Mouse (Mus musculus) c-Kit-positive CD71-positive TER-119-positive erythroid progenitor cells, embryonic 14.5 days (primary cell): ENCODE measurements at regions not wholly inside any gene's neighbourhood (a gene's known extent, or its start where the extent isn't known, plus 50 kb on each side); places are given as distances from the start of the nearest gene placed in this dataset.

Experiments used
- DNase-seq: peaks from one replicate; pipeline ENCODE4 v3.0.0-alpha.2; 2013; ENCODE audit warnings: low spot score

DNA sequence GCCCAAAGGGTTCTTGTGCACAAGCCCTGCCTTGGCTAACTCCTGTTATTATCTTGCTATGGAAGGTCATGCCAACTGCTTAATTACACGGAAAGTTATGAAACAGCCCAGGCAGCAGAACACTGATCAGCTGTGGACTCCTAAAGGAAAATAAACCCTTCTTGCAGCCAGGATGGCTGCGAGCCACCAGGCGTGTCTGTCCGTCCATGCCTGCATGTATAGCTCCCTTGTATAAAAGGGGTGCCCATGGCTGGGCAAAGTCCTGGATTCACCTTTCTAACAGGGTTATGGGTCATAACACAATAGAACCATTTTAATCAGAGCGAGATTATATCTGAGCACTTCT is 169.9 kb upstream of the Map3k1 start:
- no peak for DNase-seq

DNA sequence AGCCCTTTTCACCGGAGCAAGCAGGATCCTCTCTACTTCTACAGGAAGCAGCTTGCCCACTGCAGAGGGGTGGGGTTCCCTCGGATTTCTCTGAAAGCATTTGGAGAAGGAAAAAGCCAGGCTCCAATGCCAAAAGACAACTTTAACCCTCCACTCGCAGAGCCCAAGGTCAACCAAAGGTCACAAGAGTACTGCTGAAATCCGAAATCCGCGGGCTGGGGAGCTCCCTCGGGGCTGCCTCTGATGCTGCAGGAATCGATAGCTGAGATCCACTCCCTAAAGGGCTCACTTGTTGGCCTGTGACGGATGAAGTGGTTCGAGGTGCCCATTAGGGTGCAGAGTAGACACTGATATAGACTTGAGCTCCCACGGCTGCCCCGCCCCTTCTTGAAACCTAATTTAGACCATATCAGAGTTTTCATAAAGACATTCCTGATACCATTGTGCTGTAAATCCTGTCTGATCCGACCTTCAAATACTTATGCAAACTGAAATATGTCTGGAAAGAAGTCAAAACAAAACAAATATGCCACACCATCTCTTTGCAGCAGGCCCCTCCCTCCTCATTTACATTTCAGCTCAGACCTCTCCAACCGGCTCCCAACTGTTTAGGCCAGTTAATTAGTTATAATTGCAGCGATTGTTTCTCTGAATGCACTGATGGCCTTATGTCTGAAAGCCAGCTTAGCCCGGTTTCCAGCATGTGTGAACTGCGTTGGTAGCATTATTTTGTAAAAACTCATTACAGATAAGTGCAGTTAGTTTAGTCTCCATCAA is 170.8 kb upstream of the Map3k1 start:
- no peak for DNase-seq

DNA sequence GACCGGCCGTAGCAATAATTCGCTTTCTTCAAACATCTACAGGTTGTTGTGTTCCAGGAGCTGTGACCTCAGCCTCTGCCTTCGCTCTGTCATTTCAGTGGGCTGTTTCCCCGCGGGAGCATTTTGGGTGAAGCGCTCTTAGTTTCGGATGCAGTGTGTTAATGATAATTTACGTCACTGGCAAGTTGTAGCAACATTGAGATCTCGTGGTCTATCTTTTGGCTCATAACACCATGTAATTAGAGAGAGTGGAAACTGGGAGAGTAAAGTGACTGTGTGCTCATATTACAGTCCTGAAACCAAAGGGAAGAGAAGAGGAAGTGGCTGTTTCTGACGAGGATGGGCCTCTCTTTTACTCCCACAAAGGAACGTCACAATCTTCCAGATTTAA is 171.4 kb upstream of the Map3k1 start:
- no peak for DNase-seq

DNA sequence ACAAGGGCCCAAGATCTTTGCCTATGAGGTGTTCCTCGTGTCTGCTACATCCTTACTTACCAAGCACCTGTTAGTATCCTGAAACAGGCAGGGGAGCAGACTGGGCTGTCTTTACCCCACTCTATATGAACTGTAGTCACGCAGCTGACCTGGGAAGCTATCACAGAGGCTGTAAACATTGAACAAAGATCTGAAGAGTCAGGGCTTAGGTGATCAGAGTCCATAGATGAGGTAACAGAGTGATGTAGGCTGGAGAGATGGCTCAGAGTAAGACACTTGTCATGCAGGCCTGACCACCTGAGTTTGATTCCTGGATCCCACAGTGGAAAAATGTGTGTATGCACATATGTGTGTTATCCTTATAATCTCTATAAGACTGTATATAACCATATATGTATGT is 172.3 kb upstream of the Map3k1 start:
- no peak for DNase-seq

DNA sequence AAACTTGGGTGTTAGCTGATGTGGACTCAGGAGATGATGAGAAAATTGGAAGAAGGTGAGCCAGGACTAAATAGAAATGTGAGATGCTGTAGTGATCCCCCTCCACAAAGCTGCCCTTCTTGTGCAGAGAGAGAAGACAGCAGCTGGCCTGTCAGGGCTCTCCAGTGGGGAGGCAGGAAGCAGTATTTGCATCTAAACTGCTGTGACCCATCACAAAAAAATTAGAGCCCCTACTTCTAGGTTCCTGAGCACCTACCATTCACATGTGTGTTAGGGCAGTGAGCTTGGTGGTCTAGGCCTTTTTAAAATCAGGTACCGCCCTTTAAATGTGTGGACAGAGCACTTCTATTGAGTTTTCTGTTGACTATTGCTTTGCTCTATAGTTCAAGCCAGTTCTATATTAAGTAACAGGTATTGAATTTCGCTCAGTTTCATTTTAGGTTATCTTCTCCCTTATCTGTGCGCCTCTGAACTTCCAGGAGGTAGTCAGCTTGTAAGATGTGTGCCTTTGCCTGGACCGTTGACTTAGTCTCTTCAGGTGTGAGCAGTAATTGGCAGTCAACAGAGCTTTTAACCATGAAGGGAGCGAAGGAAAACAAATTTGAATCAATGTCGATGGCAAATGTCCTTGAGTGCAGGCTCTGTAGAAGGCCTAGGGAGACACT is 174.1 kb upstream of the Map3k1 start:
- DNase-seq: no peak

DNA sequence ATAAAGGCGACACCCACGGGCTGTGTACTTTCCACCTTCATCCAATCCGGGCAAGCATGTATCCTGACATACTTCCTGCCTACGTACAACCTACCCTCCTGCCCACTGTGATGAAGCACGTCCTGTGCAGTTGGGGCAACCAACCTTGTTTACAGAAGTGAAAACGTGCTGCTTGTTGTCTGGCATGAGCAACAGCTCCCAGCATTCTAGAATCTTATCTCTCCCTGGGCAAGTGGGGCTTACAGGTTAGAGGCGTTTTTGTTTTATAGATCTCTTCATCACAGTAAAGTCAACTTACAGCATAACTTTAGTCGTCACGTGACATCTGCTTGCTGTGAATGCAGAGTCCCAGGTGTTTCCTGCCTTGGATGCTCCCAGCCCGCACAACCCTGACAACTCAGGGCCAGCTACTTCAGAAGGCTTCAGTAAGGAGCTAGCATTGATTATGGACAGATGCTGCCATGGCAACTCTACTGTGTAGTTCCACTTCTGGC is 175.3 kb upstream of the Map3k1 start:
- DNase-seq: no peak

DNA sequence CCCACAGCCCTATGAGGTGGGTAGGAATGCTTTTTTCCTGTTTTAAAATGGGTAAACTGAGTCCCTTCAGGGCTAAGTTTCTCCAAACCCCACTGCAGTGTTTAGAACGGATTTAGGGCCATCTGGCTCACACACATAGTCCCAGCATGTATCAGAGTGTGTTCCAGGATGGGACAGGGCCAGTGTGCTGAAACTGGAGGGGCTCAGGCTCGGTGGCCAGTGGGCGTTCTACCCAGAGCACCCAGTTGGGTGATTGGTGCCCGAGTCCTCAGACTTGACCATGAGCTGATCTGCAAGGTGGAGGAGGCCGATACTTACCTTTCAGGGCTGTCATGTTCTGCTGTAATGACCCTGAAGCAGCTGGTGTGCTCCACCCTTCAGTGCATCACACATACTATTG is 176.6 kb upstream of the Map3k1 start:
- DNase-seq: no peak

DNA sequence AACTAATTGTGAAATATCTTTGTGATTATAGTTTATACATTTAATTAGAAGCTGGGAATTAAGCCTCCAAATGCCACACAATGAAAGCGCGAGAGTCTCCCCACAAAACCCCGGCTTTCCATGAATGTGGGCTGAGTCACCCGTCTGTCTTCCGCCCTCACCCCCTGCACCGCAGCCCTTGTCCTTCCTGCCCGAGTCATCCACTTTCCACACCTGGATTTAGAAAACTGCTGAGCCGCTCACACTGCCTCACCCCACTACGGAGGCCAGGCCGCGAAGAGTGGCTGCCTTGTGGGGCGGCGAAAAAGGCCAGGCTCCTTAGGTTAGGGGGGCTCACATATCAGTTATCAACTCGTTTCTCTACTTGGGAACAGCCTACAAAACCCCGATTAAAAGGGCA is 177.9 kb upstream of the Map3k1 start:
- no peak for DNase-seq

DNA sequence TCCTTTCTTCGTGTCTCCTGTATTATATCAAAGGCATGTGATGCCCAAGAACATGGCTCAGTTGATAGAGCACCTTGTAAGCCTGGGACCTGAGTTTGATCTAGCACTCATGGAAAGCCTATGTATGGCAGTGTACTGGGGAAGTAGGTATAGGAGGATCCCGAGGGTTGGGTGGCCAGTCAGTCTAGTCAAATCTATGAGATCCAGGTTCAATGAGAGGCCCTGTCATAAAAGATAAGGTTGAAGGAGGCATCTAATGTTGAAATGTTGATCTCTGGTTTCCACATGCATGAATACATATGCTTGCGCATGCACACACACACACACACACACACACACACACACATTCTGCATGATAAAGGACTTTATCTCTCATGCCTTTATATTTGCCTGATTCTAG is 178.6 kb upstream of the Map3k1 start:
- peak; percentile 50 for DNase-seq

DNA sequence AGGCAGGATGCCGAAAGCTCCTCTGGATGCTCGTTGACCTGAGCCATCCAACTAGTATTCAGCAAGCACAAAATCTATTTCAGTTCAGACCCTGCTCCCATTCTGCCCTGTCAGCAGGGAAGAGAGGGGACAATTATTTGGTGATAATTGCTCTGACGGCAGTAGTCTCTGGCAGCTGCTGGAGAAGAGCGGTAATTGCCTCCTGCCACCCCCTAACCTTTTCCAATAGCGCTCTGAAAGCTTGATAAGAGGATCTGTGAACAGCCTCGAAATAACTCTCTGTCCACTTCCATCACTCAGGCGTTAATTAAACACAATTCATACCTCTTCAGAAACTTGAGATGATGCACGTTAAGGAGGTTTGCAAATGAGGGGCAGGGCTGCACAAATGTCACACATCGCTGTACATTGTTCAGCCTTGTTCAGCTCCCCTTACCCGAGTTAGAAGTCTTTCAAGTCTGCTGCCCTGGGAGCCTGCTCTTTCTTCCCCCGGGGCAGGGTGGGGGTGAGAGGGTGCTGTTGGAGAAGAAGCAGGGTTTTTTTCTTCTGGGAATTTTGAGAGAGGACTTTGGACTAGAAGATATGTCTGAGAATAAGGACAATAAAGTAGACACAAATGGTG is 182.2 kb upstream of the Map3k1 start:
- no peak for DNase-seq

DNA sequence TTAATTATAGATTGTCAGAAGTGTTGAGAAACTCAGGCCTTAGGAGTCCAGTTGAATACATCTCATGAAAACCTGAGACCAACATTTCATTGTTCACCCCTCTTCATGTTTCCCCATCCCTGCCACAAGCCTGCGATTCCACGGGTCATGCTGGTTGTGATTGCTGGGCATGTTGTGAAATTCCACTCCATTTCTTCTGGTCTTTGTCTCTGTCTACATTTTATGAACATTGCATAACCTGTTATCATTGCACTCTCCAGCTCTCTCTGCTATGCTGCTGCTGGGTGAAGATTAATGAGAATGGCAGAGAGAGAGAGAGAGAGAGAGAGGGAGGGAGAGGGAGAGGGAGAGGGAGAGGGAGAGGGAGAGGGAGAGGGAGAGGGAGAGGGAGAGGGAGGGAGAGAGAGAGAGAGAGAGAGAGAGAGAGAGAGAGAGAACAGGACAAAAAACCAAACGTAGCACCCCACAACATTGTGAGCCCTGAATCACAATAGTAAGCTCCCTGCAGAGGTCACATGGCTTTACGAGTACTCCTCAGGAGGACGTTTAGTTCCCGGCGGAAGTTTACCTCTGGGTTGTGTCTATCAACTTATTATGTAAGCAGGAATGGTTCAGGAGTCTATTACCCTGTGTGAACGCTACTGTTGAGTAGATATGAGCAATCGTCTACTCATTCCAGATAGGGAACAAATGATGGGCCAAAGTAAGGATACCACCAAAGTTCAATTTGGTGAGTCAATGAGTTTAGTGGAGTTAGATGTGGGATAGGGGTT is 183.5 kb upstream of the Map3k1 start:
- DNase-seq: no peak

DNA sequence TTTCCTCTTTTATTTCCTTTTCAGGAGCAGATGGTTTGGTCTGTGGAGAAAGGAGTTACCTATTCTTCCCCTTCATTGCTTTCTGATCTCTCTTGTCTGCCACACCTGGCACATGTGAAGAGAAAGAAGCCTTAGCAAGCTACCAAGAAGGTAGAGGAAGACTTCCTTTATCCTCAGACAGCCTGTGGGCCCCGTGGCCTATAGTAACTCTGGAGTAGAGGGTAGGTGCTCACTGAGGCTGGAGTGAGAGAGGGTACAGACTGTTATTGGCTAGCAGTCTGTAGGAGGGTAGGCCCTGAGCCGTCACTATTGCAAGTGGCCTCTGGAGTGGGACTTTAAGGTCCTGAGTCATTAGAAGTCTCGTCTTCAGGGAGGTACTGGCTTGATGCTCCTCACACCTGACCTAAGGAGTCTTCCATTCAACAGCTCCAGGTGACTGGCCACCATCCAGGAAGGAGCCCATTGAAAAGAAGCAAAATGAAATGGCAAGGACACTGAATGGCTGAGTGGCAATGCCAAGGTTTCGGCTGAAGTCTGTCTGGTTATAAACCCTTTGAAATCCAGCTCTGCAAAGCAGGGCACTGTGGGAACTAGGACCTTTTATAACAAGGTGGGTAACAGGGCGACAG is 186.2 kb upstream of the Map3k1 start:
- DNase-seq: no peak

DNA sequence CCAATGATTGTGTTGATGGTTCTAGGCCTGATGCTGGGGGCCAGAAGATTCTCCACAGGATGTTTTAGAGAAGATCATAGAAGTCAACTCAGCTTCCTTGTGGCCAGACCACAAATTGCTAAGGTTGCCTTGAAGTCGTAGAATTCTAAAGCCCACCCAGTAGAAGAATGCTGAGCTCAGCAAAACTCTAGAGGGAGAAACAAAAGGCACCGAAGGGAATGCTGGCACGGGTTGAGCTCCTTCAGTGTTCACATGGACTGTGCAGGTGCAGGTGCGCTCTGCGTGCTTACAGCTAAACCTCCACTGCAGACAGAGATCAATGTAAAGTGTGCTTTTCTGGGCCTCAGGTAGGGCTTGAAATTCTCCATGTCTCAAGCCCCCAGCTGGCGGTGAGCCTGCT is 186.9 kb upstream of the Map3k1 start:
- DNase-seq: no peak

DNA sequence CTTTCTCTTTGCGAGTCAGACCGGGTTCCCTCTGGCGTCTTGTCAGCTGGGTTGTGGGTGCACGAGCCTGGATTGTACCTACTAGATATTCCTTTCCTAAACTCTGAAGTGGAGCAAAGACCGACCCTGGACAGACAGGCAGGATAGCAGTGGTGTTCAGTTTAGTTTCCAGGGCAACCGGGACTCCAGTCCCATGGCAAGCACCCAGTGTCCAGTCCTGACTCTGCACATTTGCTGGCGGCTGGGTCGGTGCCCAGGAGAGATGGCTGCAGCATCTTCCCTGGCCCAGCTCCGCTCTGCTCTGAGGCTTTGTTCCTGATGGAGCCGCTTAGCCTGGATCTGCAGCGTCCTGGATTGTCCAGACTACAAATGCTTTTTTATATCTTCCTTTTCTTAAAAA is 188.1 kb upstream of the Map3k1 start:
- no peak for DNase-seq

DNA sequence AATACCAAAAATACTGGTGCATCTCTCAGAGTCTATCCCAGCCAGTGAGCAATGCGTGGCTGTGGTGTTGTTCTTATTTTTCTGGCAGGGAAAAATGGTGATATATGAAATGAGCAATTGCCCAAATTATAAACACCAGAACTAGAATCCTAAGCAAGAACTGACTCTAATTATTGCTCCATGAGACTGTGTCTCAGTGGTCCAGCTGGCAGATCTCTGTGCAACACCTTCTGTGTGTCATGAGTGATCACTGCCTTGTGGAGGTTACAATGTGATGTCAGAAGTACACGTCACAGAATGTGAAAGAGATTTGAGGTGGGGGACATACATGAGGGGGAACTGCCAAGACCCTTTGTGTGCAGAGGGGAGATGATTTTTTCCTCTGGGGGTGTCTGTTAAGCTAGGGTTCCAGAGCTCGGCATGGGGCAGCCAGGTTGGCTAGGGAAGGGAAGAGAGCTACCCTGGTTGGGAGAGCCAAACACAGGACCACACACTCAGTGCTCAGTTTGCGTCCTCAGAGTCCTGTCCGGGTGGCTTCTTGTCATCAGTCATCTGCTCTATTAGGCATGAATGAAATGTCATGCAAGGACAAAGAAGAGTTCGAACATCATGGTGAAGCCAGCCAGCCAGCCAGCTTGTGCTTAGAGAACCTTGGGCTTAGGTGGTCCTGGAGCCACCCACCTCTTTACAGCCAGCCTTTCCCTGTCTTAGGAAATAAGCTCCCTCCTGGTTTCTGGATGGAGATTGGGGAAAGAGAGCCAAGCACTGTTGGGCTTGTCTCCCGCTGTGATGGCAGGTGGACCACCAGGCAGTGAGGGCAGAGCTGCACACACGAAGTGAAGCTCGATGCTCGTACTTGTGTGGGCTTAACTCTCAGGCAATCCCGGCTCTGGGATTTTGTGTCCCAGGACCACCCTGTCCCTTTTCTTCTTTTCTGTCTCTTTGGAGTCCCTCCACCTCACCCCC is 189.5 kb upstream of the Map3k1 start:
- no peak for DNase-seq

DNA sequence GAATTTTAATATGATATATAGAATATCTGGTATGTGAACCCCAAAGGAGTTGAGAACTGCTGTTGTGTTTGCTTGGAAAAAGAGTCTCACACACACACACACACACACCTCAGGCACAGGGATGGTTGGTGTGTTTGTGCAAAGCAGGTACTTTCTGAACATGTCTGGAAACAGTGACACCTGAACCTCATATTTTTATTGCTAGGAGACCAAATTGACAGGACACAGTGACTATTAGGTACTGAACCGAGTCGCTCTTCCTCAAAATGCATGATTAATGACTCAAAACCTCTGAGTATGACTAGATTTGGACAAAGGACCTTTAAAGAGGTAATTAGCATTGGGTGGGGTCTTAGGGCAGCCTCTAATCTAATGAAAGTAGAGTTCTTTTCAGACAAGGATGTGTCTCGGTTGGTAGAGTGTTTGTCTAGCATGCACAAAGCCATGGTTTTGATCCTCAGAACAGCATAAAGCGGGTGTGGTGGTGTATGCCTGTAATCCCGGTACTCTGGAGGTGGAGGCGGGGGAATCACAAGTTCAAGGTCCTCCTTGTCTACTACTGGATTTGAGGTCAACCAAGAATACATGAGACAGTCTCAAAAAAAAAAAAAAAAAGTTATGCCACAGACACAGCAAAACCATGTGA is 191.0 kb upstream of the Map3k1 start:
- DNase-seq: no peak

DNA sequence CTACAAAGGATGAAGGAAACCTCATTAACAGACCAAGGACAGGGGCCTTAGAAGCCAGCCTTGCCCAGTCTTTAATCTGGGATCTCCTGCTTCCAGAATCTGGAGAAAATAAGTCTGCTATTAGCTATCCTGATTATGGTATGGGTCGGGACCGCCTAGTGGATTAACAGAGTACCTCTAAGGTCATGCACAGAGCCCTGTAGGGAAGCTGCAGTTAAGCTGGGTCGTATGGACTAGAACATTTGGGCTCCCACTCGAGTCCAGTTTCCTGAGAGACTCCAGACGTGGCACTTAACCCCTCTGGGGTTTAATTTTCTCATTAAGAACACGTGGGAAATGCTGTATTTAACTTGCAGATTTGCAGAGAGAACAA is 191.5 kb upstream of the Map3k1 start:
- DNase-seq: no peak

DNA sequence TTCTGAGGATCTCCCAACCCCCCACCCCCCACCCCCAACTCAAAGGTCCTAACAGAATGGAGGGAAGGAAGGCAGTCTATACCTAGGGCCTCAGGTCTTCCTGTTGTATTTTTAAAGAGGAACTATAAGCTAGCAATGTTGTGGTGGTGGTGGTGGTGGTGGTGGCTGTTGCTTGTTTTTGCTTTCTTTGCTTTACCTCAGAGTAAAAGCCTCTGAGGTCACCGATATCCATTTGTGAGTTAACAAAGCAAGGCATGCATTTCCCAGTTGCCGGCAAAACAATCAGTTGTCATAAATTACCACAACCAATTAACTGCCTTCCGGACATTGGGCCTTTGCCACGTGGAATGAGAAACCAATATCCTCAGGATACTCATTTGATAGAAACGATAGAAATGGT is 191.9 kb upstream of the Map3k1 start:
- no peak for DNase-seq

DNA sequence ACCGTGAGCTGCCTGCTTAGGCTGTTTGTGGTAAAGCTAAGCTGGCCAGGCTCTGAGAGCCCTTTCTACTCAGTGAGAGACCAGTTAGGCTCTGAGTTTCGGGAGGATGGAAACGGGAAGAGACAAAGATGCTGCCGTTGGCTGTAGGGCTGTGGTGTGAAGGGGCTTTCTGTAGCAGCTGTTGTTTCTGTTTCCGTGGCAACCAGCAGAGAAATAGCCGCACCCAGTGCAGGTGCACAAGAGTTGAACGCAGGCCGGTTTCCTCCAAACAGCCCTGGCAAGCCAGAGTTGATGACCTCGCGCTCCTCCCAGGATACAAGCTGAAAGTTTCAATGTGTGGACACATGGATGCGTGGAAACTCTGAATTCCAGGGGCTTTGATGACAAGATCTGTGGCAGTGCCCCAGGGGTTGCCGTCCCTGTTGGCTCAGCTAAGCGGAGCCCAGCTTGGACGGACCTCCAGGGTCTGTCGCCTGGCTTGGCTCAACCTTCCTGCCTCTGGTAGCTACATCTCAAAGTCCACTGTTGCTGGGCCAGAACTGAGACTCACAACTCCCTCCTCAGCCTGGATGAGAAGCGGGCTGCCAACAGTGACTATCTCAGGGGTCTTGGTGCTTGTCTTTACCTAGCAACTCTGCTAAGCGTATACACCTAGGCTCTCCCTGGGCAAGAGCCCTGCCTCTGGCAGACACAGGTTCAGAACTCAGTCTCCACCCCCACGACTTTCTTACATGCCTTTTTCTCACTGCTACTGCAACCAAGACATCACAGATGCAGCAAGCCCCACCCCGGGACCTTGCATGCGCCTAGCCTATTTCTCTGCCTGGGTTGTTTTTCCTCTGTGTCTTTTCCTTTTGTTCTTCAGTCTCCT is 192.6 kb upstream of the Map3k1 start:
- DNase-seq: no peak
